Mouse (Mus musculus): ENCODE measurements around the gene 9130213A22Rik. TPM values are rescaled to one million over a fixed set of nuclear protein-coding genes. Genes with fewer than 3 reads are reported as not detected.

9130213A22Rik gene
- polyA plus RNA-seq, 1 experiment, result 1.3 TPM

DNA sequence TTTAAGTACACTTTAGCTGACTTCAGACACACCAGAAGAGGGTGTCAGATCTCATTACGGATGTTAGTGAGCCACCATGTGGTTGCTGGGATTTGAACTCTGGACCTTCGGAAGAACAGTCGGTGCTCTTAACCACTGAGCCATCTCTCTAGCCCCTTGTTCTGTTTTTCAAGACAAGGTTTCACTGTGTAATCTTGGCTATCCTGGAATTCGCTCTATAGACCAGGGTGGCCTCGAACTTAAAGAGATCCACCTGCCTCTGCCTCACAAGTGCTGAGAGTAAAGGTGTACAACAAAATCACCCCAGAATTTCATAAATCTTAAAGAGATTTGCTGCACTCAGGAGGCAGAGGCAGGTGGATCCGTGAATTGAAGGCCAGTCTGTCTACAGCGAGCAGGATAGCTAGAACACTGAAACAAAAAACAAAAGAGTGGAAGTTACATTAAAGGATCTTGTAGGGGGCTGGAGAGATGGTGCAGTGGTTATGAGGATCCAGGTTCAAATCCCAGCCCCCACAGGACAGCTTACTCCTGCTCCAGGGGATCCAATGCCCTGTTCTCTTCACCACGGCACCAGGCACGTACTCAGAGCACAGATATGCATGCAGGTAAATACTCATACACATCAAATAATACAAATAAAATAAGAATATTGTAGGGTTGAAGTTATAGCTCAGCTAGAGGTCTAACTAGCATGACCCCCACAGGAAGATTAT, 46.5 kb downstream of the 9130213A22Rik start:
- TF ChIP-seq POLR2A (IDR thresholded peaks at IDR 0.05; ENCODE audit: control insufficient read depth, extremely low read depth, insufficient read depth, low read length, poor library complexity) (no peak), CTCF (IDR thresholded peaks at IDR 0.05; ENCODE audit: borderline replicate concordance, control insufficient read depth, extremely low read depth, insufficient read depth, low read length, poor library complexity) (no peak)
- Histone ChIP-seq H3K36me3 (ENCODE audit: control insufficient read depth, insufficient read depth, low read length) (no peaks in the 10 kb centered on the region), H3K27ac (ENCODE audit: control insufficient read depth, insufficient read depth, low read length) (no peak overlapping the region), H3K27me3 (ENCODE audit: control insufficient read depth, insufficient read depth, low read length) (no peaks in the 10 kb centered on the region), H3K4me3 (ENCODE audit: control insufficient read depth, insufficient read depth, low read length) (no peak overlapping the region), H3K4me1 (replicated peaks; ENCODE audit: control insufficient read depth, insufficient read depth, low read length) (peaks cover 15% of the 10 kb centered on the region)
- no peak for DNase-seq
- WGBS, result 82% methylated on average over 9 of the region's 9 CpGs

DNA sequence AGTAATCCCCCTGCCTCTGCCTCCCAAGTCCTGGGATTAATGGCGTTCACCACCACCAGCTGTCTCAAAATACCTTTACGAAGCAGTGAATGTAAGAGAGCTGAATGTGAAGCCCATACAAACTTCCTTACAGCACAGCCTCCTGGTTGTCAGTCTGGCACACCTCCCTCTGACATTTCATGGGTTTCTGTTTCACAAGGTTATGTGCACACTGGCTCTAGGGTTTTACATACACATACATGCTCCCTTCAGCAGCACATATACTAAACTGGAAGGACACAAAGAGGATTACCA, 47.7 kb downstream of the 9130213A22Rik start:
- no peak for DNase-seq
- TF ChIP-seq POLR2A (IDR thresholded peaks at IDR 0.05; ENCODE audit: control insufficient read depth, extremely low read depth, insufficient read depth, low read length, poor library complexity) (no peak), CTCF (IDR thresholded peaks at IDR 0.05; ENCODE audit: borderline replicate concordance, control insufficient read depth, extremely low read depth, insufficient read depth, low read length, poor library complexity) (no peak)
- Histone ChIP-seq H3K27ac (ENCODE audit: control insufficient read depth, insufficient read depth, low read length) (no peak overlapping the region), H3K4me1 (replicated peaks; ENCODE audit: control insufficient read depth, insufficient read depth, low read length) (peaks cover 20% of the 10 kb centered on the region), H3K27me3 (ENCODE audit: control insufficient read depth, insufficient read depth, low read length) (no peaks in the 10 kb centered on the region), H3K36me3 (ENCODE audit: control insufficient read depth, insufficient read depth, low read length) (no peaks in the 10 kb centered on the region), H3K4me3 (ENCODE audit: control insufficient read depth, insufficient read depth, low read length) (no peak overlapping the region)
- 81% methylated on average over 2 of the region's 2 CpGs for WGBS

DNA sequence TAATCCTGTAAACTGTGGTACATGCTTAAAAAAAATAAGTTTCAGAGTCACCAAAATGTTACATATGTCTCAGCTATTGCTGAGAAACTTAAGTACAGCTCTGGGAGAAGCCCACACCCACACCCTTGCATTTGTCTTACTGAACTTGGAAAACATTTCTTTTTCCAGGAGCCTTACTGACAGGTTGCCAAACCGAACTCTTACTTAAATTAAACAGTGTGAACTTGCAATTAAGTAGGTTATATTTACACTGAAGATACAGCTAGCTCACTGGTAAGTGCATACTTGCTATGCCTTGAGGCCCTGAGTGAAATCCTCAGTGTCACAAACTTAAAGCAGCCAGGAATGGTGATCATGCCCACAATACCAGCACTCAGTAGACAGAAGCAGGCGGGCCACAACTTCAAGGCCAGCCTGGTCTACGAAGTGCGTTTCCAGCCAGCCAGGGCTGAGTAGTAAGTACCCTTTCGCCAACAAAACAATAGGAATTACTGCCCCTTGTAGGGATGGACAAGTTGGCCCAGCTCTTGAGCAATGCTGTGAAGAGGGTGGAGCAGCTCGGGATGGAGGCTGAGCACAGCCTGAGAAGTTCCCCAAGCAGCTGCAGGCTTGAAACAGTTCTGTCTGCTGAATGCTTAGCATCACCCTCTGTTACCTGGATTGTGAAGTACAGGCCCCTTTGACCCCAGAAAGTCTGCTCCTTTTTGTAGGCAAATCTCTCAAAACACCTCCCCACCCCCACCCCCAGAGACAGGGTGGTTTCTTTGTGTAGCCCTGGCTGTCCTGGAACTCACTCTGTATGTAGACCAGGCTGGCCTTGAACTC, 48.2 kb downstream of the 9130213A22Rik start:
- TF ChIP-seq CTCF (IDR thresholded peaks at IDR 0.05; ENCODE audit: borderline replicate concordance, control insufficient read depth, extremely low read depth, insufficient read depth, low read length, poor library complexity), result no peak
- TF ChIP-seq POLR2A (IDR thresholded peaks at IDR 0.05; ENCODE audit: control insufficient read depth, extremely low read depth, insufficient read depth, low read length, poor library complexity), result no peak
- Histone ChIP-seq H3K36me3 (ENCODE audit: control insufficient read depth, insufficient read depth, low read length) (no peaks in the 10 kb centered on the region), H3K27me3 (ENCODE audit: control insufficient read depth, insufficient read depth, low read length) (no peaks in the 10 kb centered on the region), H3K27ac (ENCODE audit: control insufficient read depth, insufficient read depth, low read length) (no peak overlapping the region), H3K4me3 (ENCODE audit: control insufficient read depth, insufficient read depth, low read length) (no peak overlapping the region), H3K4me1 (replicated peaks; ENCODE audit: control insufficient read depth, insufficient read depth, low read length) (peaks cover 20% of the 10 kb centered on the region)
- DNase-seq, result no peak
- WGBS, result 83% methylated on average over 6 of the region's 6 CpGs

DNA sequence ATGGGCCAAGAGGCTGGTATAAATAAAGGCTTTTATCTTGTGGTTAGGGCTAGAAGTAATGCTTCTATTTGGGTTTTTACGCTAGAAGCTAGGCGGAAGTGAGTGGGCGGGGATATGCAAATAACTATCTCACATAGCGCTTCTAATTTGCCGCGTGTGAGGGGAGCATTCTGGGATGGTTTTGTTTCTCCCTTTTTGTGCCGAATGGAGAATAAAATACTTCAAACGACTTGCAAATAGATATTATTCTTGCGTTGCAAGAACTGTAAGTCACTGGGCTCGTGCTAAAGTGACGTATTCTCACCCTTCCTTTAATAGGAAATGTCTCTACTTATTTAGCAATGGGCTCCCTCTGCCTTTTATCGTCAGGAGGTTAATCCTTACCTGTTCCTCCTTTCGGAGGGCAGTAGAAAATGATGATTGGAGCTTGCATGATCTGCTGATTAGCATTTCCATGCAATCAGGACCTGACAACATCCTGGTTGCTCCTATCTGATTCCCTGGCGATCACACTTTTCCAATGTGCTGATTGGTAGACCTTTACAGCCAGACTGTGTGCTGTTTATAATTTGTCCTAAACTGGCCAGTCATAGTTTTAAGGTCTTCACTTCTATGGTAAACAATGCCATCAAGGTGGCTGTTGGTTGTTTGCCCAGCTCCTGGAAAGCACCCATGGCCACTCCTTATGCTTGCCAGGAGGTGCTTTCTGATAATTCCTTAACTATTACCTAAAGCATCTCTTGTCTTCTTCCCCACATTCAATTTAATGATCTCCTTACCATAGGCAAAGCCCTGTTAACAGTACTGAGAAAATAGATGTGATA, 49.1 kb downstream of the 9130213A22Rik start:
- under 1% methylated on average over 14 of the region's 14 CpGs for WGBS
- Histone ChIP-seq H3K36me3 (ENCODE audit: control insufficient read depth, insufficient read depth, low read length) (no peaks in the 10 kb centered on the region), H3K4me1 (replicated peaks; ENCODE audit: control insufficient read depth, insufficient read depth, low read length) (peaks cover 20% of the 10 kb centered on the region), H3K4me3 (ENCODE audit: control insufficient read depth, insufficient read depth, low read length) (no peak overlapping the region), H3K27ac (ENCODE audit: control insufficient read depth, insufficient read depth, low read length) (peak overlapping the region; percentile 52), H3K27me3 (ENCODE audit: control insufficient read depth, insufficient read depth, low read length) (no peaks in the 10 kb centered on the region)
- TF ChIP-seq POLR2A (IDR thresholded peaks at IDR 0.05; ENCODE audit: control insufficient read depth, extremely low read depth, insufficient read depth, low read length, poor library complexity) (no peak), CTCF (IDR thresholded peaks at IDR 0.05; ENCODE audit: borderline replicate concordance, control insufficient read depth, extremely low read depth, insufficient read depth, low read length, poor library complexity) (no peak)
- DNase-seq, result peak; percentile 81

DNA sequence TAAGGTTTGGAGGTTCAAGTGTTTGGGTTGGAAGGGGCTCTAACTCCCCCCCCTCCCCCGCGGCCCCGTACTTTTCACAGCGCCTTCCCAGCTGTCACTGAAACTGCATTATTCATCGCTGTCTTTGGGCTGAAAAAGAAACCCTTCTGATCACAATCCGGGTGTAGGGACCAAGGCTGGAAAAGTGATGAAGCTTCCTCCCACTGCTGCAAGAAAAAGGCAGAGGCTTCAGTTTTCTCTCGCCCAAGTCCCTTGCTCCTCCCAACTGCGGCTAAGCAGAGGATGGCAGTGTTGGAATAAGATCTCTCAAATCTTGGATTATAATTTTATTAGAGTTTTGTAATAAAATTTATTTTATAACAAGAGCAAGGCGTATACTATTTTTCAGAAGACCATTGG, 49.7 kb downstream of the 9130213A22Rik start:
- peaks cover 15% of the 10 kb centered on the region for H3K4me1 ChIP-seq (replicated peaks; ENCODE audit: control insufficient read depth, insufficient read depth, low read length)
- no peaks in the 10 kb centered on the region for H3K27me3 ChIP-seq (ENCODE audit: control insufficient read depth, insufficient read depth, low read length)
- H3K4me3 ChIP-seq (ENCODE audit: control insufficient read depth, insufficient read depth, low read length), result peak overlapping the region; percentile 21; the same call in 1 of the 2 replicates
- DNase-seq, result no peak
- TF ChIP-seq CTCF (IDR thresholded peaks at IDR 0.05; ENCODE audit: borderline replicate concordance, control insufficient read depth, extremely low read depth, insufficient read depth, low read length, poor library complexity), result no peak
- TF ChIP-seq POLR2A (IDR thresholded peaks at IDR 0.05; ENCODE audit: control insufficient read depth, extremely low read depth, insufficient read depth, low read length, poor library complexity), result no peak
- no peaks in the 10 kb centered on the region for H3K36me3 ChIP-seq (ENCODE audit: control insufficient read depth, insufficient read depth, low read length)
- WGBS, result 31% methylated on average over 9 of the region's 9 CpGs
- peak overlapping the region; percentile 56; the same call in 1 of the 2 replicates for H3K27ac ChIP-seq (ENCODE audit: control insufficient read depth, insufficient read depth, low read length)

DNA sequence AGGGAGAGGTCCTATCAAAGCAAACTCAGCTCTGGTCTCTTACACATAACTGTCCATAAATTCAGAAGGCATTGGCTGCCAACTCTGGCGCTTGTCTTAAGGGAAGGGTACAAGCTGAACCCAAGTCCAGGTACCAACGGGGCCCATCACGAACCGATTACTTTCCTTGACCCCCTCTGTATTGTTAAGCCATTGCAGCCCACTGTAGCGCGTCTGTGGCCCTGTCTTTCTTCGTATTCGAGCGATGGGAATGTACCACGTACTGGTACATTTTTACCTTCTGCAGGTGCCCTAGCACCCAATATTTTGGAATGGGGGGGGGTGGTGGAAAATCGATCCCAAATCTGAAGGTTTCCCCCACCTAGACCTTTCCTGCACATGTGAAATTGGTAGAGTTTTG, 50.2 kb downstream of the 9130213A22Rik start:
- H3K4me3 ChIP-seq (ENCODE audit: control insufficient read depth, insufficient read depth, low read length), result no peak overlapping the region
- no peaks in the 10 kb centered on the region for H3K36me3 ChIP-seq (ENCODE audit: control insufficient read depth, insufficient read depth, low read length)
- no peaks in the 10 kb centered on the region for H3K27me3 ChIP-seq (ENCODE audit: control insufficient read depth, insufficient read depth, low read length)
- TF ChIP-seq CTCF (IDR thresholded peaks at IDR 0.05; ENCODE audit: borderline replicate concordance, control insufficient read depth, extremely low read depth, insufficient read depth, low read length, poor library complexity), result no peak
- no peak for TF ChIP-seq POLR2A (IDR thresholded peaks at IDR 0.05; ENCODE audit: control insufficient read depth, extremely low read depth, insufficient read depth, low read length, poor library complexity)
- H3K27ac ChIP-seq (ENCODE audit: control insufficient read depth, insufficient read depth, low read length), result no peak overlapping the region
- 94% methylated on average over 11 of the region's 11 CpGs for WGBS
- DNase-seq, result no peak
- peaks cover 15% of the 10 kb centered on the region for H3K4me1 ChIP-seq (replicated peaks; ENCODE audit: control insufficient read depth, insufficient read depth, low read length)
